Mouse (Mus musculus) heart, embryonic 16.5 days (tissue): ENCODE measurements at regions not wholly inside any gene's neighbourhood (a gene's known extent, or its start where the extent isn't known, plus 50 kb on each side); places are given as distances from the start of the nearest gene placed in this dataset.

Experiments used
- ATAC-seq: fragments of 200-750 bp; cut with Nextera tagmentation; replicated peaks from 2 replicates; pipeline ENCODE4 v1.8.0; 2017; ENCODE audit warnings: moderate number of reproducible peaks; ENCODE audit not compliant: insufficient read depth, low FRiP score; ENCODE audit errors: extremely low read depth
- H3K27ac ChIP-seq: fragments of 300-500 bp; sonication (generic); 2 replicates; pipeline ENCODE4 v1.5.1; 2014; ENCODE audit warnings: mild to moderate bottlenecking, low read length, control low read depth, moderate library complexity
- H3K27me3 ChIP-seq: fragments of 300-500 bp; sonication (generic); 2 replicates; pipeline ENCODE4 v1.6.1; 2014; ENCODE audit warnings: low read length, mixed read lengths; ENCODE audit not compliant: control insufficient read depth, insufficient read depth
- H3K36me3 ChIP-seq: fragments of 300-500 bp; sonication (generic); 2 replicates; pipeline ENCODE4 v1.6.1; 2014; ENCODE audit not compliant: control insufficient read depth, insufficient read depth
- H3K4me1 ChIP-seq: fragments of 300-500 bp; sonication (generic); 2 replicates; pipeline ENCODE4 v1.6.1; 2014; ENCODE audit warnings: low read length, mixed read lengths; ENCODE audit not compliant: control insufficient read depth, insufficient read depth
- H3K4me2 ChIP-seq: fragments of 300-500 bp; sonication (generic); 2 replicates; pipeline ENCODE4 v1.6.1; 2014; ENCODE audit warnings: low read depth, mild to moderate bottlenecking, control low read depth, low read length
- H3K4me3 ChIP-seq: fragments of 300-500 bp; sonication (generic); 2 replicates; pipeline ENCODE4 v1.5.1; 2014; ENCODE audit warnings: mild to moderate bottlenecking, control low read depth, low read length
- H3K9ac ChIP-seq: fragments of 300-500 bp; sonication (generic); 2 replicates; pipeline ENCODE4 v1.6.1; 2014; ENCODE audit warnings: low read length, control low read depth
- H3K9me3 ChIP-seq: fragments of 300-500 bp; sonication (generic); replicated peaks from 2 replicates; pipeline ENCODE4 v1.6.1; 2016; ENCODE audit warnings: low read length; ENCODE audit not compliant: control insufficient read depth
- WGBS: fragments of 180-500 bp; shearing (Covaris S2); extraction: QIAGEN DNeasy Blood & Tissue Kit; methylation state at CpG from one replicate; pipeline ENCODE4 v1.1.7; 2014; 5-methylcytosine and 5-hydroxymethylcytosine counted together

DNA sequence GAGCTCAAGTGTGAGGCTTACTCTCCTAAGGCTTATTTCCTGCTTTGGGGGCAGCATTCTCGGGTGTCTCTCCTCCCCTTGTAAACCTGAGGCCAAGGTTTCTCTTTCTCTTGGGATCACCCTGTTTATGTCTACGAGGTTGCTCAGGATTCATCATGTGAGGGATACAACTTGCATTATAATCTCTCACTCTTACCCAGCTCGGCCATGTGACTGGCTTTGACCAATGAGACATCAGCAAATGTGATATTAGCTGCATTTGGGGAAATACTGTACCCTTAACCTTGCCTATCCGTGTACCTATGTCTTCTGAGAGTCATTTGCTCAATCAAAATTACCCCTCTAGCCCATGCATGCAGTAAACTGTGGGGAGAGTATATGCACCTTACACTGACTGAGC is 498.0 kb upstream of the Btbd3 start:
- Histone ChIP-seq H3K4me1 (0 out of 2 replicates have a peak, but pooled peaks cover 3% of the 10 kb centered on the region), H3K27ac (no peak overlapping the region), H3K27me3 (no peaks in the 10 kb centered on the region), H3K36me3 (no peaks in the 10 kb centered on the region), H3K4me2 (no peak overlapping the region), H3K9ac (no peak overlapping the region), H3K4me3 (no peak overlapping the region), H3K9me3 (no peaks in the 10 kb centered on the region)
- WGBS = 64% methylated on average over 4 of the region's 4 CpGs
- no peak for ATAC-seq

GRCm38 (mm10) chr2:137757231-137758212 is 498.8 kb upstream of the Btbd3 start:
- Histone ChIP-seq H3K4me3 (no peak overlapping the region), H3K36me3 (no peaks in the 10 kb centered on the region), H3K9ac (no peak overlapping the region), H3K4me2 (no peak overlapping the region), H3K9me3 (no peaks in the 10 kb centered on the region), H3K27ac (no peak overlapping the region), H3K27me3 (no peaks in the 10 kb centered on the region), H3K4me1 (0 out of 2 replicates have a peak, but pooled peaks cover 3% of the 10 kb centered on the region)
- 0 out of 2 replicates have a peak, but pooled peaks have one; percentile 23 for ATAC-seq
- WGBS = 49% methylated on average over 13 of the region's 13 CpGs

- Histone ChIP-seq H3K4me1 (0 out of 2 replicates have a peak, but pooled peaks cover 3% of the 10 kb centered on the region), H3K9me3 (no peaks in the 10 kb centered on the region), H3K27me3 (no peaks in the 10 kb centered on the region), H3K27ac (no peak overlapping the region), H3K9ac (no peak overlapping the region), H3K4me3 (no peak overlapping the region), H3K4me2 (no peak overlapping the region), H3K36me3 (no peaks in the 10 kb centered on the region)
- 21% methylated on average over 3 of the region's 3 CpGs for WGBS
- ATAC-seq = no peak
Observed at GRCm38 (mm10) chr2:137756220-137756619, 500.1 kb upstream of the Btbd3 start.

GRCm38 (mm10) chr2:137754481-137754880 is 501.9 kb upstream of the Btbd3 start:
- H3K4me2 ChIP-seq = no peak overlapping the region
- H3K9me3 ChIP-seq = no peaks in the 10 kb centered on the region
- no peak for ATAC-seq
- 0 out of 2 replicates have a peak, but pooled peaks cover 3% of the 10 kb centered on the region for H3K4me1 ChIP-seq
- H3K27ac ChIP-seq = no peak overlapping the region
- no peak overlapping the region for H3K4me3 ChIP-seq
- H3K9ac ChIP-seq = no peak overlapping the region
- no peaks in the 10 kb centered on the region for H3K27me3 ChIP-seq
- 94% methylated on average over 3 of the region's 3 CpGs for WGBS
- H3K36me3 ChIP-seq = no peaks in the 10 kb centered on the region

DNA sequence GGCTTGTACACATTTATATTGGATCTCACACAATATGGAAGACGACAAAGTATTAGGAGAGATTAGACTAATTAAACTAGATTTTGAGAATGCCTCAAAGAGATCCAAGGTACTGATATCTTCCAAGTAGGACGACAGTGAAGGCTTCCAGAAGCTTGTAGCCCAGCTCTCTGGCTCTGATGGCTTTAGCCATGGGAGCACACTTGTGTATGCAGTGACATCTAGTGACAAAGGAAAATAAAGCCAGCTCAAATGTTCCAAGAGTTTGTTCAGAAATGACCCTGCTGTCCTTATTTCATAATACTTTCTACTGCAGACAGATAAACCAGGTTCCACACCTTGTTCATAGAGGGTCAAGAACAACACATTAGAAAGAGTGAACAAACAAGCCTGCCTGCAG is 524.0 kb upstream of the Btbd3 start:
- Histone ChIP-seq H3K4me2 (no peak overlapping the region), H3K9me3 (no peaks in the 10 kb centered on the region), H3K9ac (no peak overlapping the region), H3K4me1 (0 out of 2 replicates have a peak, but pooled peaks cover 2% of the 10 kb centered on the region), H3K27ac (no peak overlapping the region), H3K36me3 (no peaks in the 10 kb centered on the region), H3K4me3 (no peak overlapping the region), H3K27me3 (no peaks in the 10 kb centered on the region)
- 5% methylated on average over 2 of the region's 2 CpGs for WGBS
- ATAC-seq = no peak

DNA sequence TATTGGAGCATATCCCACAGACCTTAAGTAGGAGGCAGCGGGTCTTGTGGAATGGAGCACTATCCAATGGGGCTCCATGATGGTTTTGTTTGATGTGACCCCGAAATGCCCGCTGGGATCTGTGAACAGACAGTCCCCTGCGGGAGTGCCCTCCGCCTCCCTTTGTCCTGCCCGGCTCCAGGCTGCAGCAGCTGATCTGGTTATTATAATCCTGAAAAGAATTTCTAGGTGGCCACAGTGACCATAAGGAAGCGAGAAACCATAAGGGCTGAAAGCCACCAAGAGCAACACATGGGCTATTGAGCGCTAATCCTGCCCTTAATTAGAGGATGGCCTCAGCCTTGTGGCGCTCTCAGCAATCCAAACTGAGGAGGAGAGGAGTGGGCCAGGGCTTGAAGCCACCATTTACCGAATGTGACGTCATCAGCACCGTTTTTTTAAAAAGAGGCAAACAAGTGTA is 525.9 kb upstream of the Btbd3 start:
- Histone ChIP-seq H3K27me3 (no peaks in the 10 kb centered on the region), H3K4me3 (no peak overlapping the region), H3K4me2 (no peak overlapping the region), H3K4me1 (0 out of 2 replicates have a peak, but pooled peaks cover 2% of the 10 kb centered on the region), H3K36me3 (no peaks in the 10 kb centered on the region), H3K9ac (no peak overlapping the region), H3K27ac (no peak overlapping the region), H3K9me3 (no peaks in the 10 kb centered on the region)
- 85% methylated on average over 12 of the region's 12 CpGs for WGBS
- ATAC-seq = no peak

DNA sequence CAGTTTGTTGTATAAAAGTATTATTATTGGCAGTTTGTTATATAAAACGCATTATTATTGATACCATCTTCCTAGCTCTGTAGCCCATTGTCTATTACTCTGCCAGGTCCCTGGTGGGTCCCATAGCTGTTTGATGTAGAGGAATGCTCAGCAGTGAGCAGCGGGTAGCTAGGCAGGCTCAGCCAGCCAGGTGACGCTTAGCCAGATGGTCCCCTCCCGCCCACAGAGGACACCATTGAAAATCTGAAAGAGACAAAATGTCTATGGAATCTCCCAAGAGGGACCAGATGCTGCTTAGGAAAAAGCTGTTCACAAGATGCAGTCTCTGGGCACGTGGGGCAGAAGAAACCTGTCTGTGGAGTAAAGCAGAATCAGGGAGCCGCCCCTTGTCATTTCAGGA is 526.5 kb upstream of the Btbd3 start:
- Histone ChIP-seq H3K27me3 (no peaks in the 10 kb centered on the region), H3K4me1 (0 out of 2 replicates have a peak, but pooled peaks cover 2% of the 10 kb centered on the region), H3K27ac (no peak overlapping the region), H3K36me3 (no peaks in the 10 kb centered on the region), H3K4me2 (no peak overlapping the region), H3K9ac (no peak overlapping the region), H3K4me3 (no peak overlapping the region), H3K9me3 (no peaks in the 10 kb centered on the region)
- ATAC-seq = no peak
- 83% methylated on average over 6 of the region's 6 CpGs for WGBS

DNA sequence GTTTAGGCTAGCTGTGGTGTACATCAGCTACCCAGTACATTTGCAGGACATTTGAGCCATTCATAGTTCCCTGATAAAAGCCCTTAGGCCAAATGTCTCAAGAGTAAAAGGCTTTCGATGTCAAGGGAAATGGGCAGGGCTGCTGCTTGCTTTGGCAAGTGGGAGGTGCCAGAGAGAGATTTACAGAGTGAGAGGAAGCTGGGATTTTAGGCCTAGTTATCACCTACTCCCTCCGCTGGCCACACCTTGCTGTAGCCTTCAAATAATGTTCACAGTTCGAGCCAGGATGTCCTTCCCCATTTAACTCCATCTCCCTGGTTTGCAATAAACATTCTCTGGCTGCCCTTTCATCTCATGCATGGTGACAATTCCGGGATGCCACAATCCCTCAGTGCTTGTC is 527.2 kb upstream of the Btbd3 start:
- Histone ChIP-seq H3K27ac (no peak overlapping the region), H3K9me3 (no peaks in the 10 kb centered on the region), H3K27me3 (no peaks in the 10 kb centered on the region), H3K36me3 (no peaks in the 10 kb centered on the region), H3K4me1 (0 out of 2 replicates have a peak, but pooled peaks cover 2% of the 10 kb centered on the region), H3K4me2 (no peak overlapping the region), H3K4me3 (no peak overlapping the region), H3K9ac (no peak overlapping the region)
- ATAC-seq = no peak
- 35% methylated on average over 4 of the region's 4 CpGs for WGBS

GRCm38 (mm10) chr2:137723651-137724050 is 532.7 kb upstream of the Btbd3 start:
- 81% methylated on average over 1 of the region's 1 CpGs for WGBS
- Histone ChIP-seq H3K4me1 (no peaks in the 10 kb centered on the region), H3K27ac (no peak overlapping the region), H3K9ac (no peak overlapping the region), H3K4me3 (no peak overlapping the region), H3K9me3 (no peaks in the 10 kb centered on the region), H3K27me3 (no peaks in the 10 kb centered on the region), H3K36me3 (no peaks in the 10 kb centered on the region), H3K4me2 (no peak overlapping the region)
- no peak for ATAC-seq
